Mouse (Mus musculus): ENCODE measurements around the gene Zdhhc14. TPM values are rescaled to one million over a fixed set of nuclear protein-coding genes. Genes with fewer than 3 reads are reported as not detected.

The Zdhhc14 gene
- total and polyA plus RNA-seq, 3 experiments: 1.1 to 21.4 (median 7.3) TPM

DNA sequence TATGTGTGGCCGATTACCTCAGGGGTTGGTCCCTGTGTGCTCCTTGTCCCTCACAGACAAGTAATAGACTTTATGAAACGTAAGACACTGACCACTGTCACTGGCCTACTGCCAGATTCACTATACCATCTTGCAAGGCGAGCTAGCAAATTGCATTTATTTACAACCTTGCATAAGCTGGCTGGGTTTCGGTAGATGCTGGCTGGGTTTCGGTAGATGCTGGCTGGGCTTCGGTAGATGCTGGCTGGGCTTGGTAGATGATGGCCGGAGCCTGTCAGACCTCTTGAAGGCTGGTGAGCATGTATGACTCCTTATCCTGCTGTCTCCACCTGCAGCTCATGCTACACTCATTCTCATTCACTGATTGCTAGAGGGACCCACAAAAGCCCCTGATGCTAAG is 200.9 kb downstream of the Zdhhc14 start:
- peaks cover 69% of the 10 kb centered on the region for H3K36me3 ChIP-seq (replicated peaks)

DNA sequence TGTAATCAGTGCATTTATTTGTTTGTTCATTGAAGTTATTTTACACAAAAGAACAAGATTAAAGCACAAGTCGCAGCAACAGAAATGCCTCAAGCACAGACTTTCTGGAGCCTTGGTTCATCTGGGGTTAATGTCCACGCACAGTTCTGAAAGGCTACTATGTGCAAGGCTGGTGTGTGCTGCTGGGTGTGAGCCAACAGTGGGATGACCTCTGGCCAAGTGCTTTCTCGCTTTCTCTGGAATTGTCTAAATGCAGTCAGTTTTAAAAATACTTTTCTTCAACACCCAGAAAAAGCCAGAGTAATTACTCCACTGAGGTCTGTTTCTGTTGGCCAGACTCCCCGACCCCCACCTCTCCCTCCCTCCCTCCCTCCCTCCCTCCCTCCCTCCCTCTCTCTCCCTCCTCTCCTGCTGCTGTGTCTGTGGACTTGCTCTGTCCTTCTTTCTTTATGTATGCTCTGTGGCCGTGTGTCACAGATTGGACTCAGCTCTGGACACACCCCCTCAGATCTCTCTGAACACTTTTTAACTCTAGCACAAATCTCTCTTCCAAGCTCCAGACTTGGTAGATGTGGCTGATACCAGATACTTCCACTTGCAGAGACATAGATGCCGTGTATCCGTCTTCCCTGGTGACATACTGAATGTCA is 206.2 kb downstream of the Zdhhc14 start:
- Histone ChIP-seq H3K36me3 (replicated peaks) (peaks cover 69% of the 10 kb centered on the region), H3K4me3 (ENCODE audit: low read depth, low read length) (no peak overlapping the region), H3K27me3 (ENCODE audit: insufficient read depth, low read length) (no peaks in the 10 kb centered on the region), H3K9me3 (replicated peaks) (no peaks in the 10 kb centered on the region), H3K4me1 (ENCODE audit: insufficient read depth, low read depth, low read length) (no peaks in the 10 kb centered on the region)
- ATAC-seq (ENCODE audit: extremely low read depth, insufficient number of reproducible peaks, low FRiP score, poor library complexity, severe bottlenecking): no peak
- no peak for TF ChIP-seq GATA2 (IDR thresholded peaks at IDR 0.05; ENCODE audit: borderline replicate concordance, low read depth, low read length)
- TF ChIP-seq CTCF (IDR thresholded peaks at IDR 0.05; ENCODE audit: low read depth, low read length): no peak
- no peak for TF ChIP-seq TAL1 (conservative IDR thresholded peaks at IDR 0.05; ENCODE audit: low read depth, low read length)
- no peak for TF ChIP-seq POLR2AphosphoS5 (IDR thresholded peaks at IDR 0.05; ENCODE audit: insufficient replicate concordance, low read depth, low read length)
- TF ChIP-seq GATA1 (IDR thresholded peaks at IDR 0.05; ENCODE audit: borderline replicate concordance, low read length): no peak
- DNase-seq (ENCODE audit: low spot score): no peak

More for the DNA sequence above, 200.9 kb downstream of the Zdhhc14 start:
- Histone ChIP-seq H3K4me1 (ENCODE audit: insufficient read depth, low read depth, low read length) (no peaks in the 10 kb centered on the region), H3K9me3 (replicated peaks) (no peaks in the 10 kb centered on the region), H3K4me3 (ENCODE audit: low read depth, low read length) (no peak overlapping the region), H3K27me3 (ENCODE audit: insufficient read depth, low read length) (no peaks in the 10 kb centered on the region)
- ATAC-seq (ENCODE audit: extremely low read depth, insufficient number of reproducible peaks, low FRiP score, poor library complexity, severe bottlenecking) (no peak), DNase-seq (ENCODE audit: low spot score) (no peak)
- no peak for TF ChIP-seq GATA1 (IDR thresholded peaks at IDR 0.05; ENCODE audit: borderline replicate concordance, low read length)
- no peak for TF ChIP-seq CTCF (IDR thresholded peaks at IDR 0.05; ENCODE audit: low read depth, low read length)
- TF ChIP-seq POLR2AphosphoS5 (IDR thresholded peaks at IDR 0.05; ENCODE audit: insufficient replicate concordance, low read depth, low read length): no peak
- no peak for TF ChIP-seq GATA2 (IDR thresholded peaks at IDR 0.05; ENCODE audit: borderline replicate concordance, low read depth, low read length)
- no peak for TF ChIP-seq TAL1 (conservative IDR thresholded peaks at IDR 0.05; ENCODE audit: low read depth, low read length)

GRCm38 (mm10) chr17:5710320-5711104 is 218.2 kb downstream of the Zdhhc14 start:
- Histone ChIP-seq H3K4me3 (ENCODE audit: low read depth, low read length) (no peak overlapping the region), H3K36me3 (replicated peaks) (peaks cover 31% of the 10 kb centered on the region), H3K4me1 (ENCODE audit: insufficient read depth, low read depth, low read length) (no peaks in the 10 kb centered on the region), H3K27me3 (ENCODE audit: insufficient read depth, low read length) (no peaks in the 10 kb centered on the region), H3K9me3 (replicated peaks) (no peaks in the 10 kb centered on the region)
- TF ChIP-seq CTCF (IDR thresholded peaks at IDR 0.05; ENCODE audit: low read depth, low read length) (no peak), POLR2AphosphoS5 (IDR thresholded peaks at IDR 0.05; ENCODE audit: insufficient replicate concordance, low read depth, low read length) (no peak), TAL1 (conservative IDR thresholded peaks at IDR 0.05; ENCODE audit: low read depth, low read length) (no peak), GATA1 (IDR thresholded peaks at IDR 0.05; ENCODE audit: borderline replicate concordance, low read length) (no peak), GATA2 (IDR thresholded peaks at IDR 0.05; ENCODE audit: borderline replicate concordance, low read depth, low read length) (no peak)
- DNase-seq (ENCODE audit: low spot score): no peak
- no peak for ATAC-seq (ENCODE audit: extremely low read depth, insufficient number of reproducible peaks, low FRiP score, poor library complexity, severe bottlenecking)

- ATAC-seq (ENCODE audit: extremely low read depth, insufficient number of reproducible peaks, low FRiP score, poor library complexity, severe bottlenecking) (no peak), DNase-seq (ENCODE audit: low spot score) (no peak)
- Histone ChIP-seq H3K4me3 (ENCODE audit: low read depth, low read length) (no peak overlapping the region), H3K27me3 (ENCODE audit: insufficient read depth, low read length) (no peaks in the 10 kb centered on the region), H3K4me1 (ENCODE audit: insufficient read depth, low read depth, low read length) (no peaks in the 10 kb centered on the region), H3K36me3 (replicated peaks) (peaks cover 38% of the 10 kb centered on the region), H3K9me3 (replicated peaks) (no peaks in the 10 kb centered on the region)
- TF ChIP-seq TAL1 (conservative IDR thresholded peaks at IDR 0.05; ENCODE audit: low read depth, low read length) (no peak), GATA1 (IDR thresholded peaks at IDR 0.05; ENCODE audit: borderline replicate concordance, low read length) (no peak), POLR2AphosphoS5 (IDR thresholded peaks at IDR 0.05; ENCODE audit: insufficient replicate concordance, low read depth, low read length) (no peak), CTCF (IDR thresholded peaks at IDR 0.05; ENCODE audit: low read depth, low read length) (no peak), GATA2 (IDR thresholded peaks at IDR 0.05; ENCODE audit: borderline replicate concordance, low read depth, low read length) (no peak)
Observed at GRCm38 (mm10) chr17:5711861-5712260, 219.5 kb downstream of the Zdhhc14 start.

DNA sequence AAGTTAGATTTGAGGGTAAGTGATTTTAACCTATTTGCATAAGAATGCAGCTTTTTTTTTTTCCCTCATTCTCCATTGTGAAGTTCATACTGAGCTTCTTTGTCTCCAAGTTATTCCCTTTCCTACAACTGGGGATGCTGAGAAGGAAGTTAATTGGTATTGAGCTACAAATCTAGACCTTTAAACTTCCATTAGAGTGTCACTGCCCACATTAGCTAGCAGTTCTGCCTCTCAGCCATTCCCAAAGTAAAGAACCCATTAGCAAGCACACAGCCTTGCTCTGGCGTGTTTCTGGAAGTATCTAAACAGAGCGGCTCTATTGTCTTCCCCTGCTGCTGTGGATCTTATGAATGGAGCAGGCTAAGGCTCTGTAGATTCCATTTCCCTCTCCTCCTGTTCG is 220.8 kb downstream of the Zdhhc14 start:
- ATAC-seq (ENCODE audit: extremely low read depth, insufficient number of reproducible peaks, low FRiP score, poor library complexity, severe bottlenecking): no peak
- TF ChIP-seq GATA1 (IDR thresholded peaks at IDR 0.05; ENCODE audit: borderline replicate concordance, low read length) (no peak), TAL1 (conservative IDR thresholded peaks at IDR 0.05; ENCODE audit: low read depth, low read length) (no peak), POLR2AphosphoS5 (IDR thresholded peaks at IDR 0.05; ENCODE audit: insufficient replicate concordance, low read depth, low read length) (no peak)
- H3K4me1 ChIP-seq (ENCODE audit: insufficient read depth, low read depth, low read length): no peaks in the 10 kb centered on the region
- H3K4me3 ChIP-seq (ENCODE audit: low read depth, low read length): no peak overlapping the region
- no peaks in the 10 kb centered on the region for H3K27me3 ChIP-seq (ENCODE audit: insufficient read depth, low read length)
- H3K36me3 ChIP-seq (replicated peaks): peaks cover 46% of the 10 kb centered on the region
- no peak for DNase-seq (ENCODE audit: low spot score)
- H3K9me3 ChIP-seq (replicated peaks): no peaks in the 10 kb centered on the region

DNA sequence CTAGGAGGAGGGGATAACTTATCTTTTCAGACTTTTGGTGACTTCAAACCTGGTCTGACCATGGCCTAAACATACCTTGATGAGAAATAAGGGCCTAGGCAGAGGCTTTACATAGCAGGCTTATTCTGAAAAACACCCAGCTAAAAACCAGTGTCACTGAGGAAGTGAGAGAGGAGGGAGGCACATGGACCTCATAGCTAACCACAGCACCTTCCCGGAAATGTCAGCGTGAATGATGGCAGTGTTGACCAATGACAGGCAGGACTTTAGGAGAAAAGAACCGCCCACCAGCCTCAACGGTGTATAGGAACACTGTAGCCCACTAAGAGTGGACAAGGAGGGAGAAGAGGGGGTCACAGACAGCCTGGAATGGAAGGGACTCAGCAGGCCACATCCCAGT is 224.6 kb downstream of the Zdhhc14 start:
- no peak for ATAC-seq (ENCODE audit: extremely low read depth, insufficient number of reproducible peaks, low FRiP score, poor library complexity, severe bottlenecking)
- TF ChIP-seq POLR2AphosphoS5 (IDR thresholded peaks at IDR 0.05; ENCODE audit: insufficient replicate concordance, low read depth, low read length) (no peak), GATA2 (IDR thresholded peaks at IDR 0.05; ENCODE audit: borderline replicate concordance, low read depth, low read length) (no peak), GATA1 (IDR thresholded peaks at IDR 0.05; ENCODE audit: borderline replicate concordance, low read length) (no peak), CTCF (IDR thresholded peaks at IDR 0.05; ENCODE audit: low read depth, low read length) (no peak), TAL1 (conservative IDR thresholded peaks at IDR 0.05; ENCODE audit: low read depth, low read length) (no peak)
- no peaks in the 10 kb centered on the region for H3K4me1 ChIP-seq (ENCODE audit: insufficient read depth, low read depth, low read length)
- no peak overlapping the region for H3K4me3 ChIP-seq (ENCODE audit: low read depth, low read length)
- no peaks in the 10 kb centered on the region for H3K27me3 ChIP-seq (ENCODE audit: insufficient read depth, low read length)
- no peak for DNase-seq (ENCODE audit: low spot score)
- no peaks in the 10 kb centered on the region for H3K9me3 ChIP-seq (replicated peaks)
- peaks cover 50% of the 10 kb centered on the region for H3K36me3 ChIP-seq (replicated peaks)

Measured in G1E (cell line).